Mouse (Mus musculus): ENCODE data around the gene Ppm1g.
"Not testable (repeated sequence)": the region's sequence is repeated elsewhere in the genome, so short reads cannot be mapped to it uniquely, and the experiment has no call there.

Gene Ppm1g

DNA sequence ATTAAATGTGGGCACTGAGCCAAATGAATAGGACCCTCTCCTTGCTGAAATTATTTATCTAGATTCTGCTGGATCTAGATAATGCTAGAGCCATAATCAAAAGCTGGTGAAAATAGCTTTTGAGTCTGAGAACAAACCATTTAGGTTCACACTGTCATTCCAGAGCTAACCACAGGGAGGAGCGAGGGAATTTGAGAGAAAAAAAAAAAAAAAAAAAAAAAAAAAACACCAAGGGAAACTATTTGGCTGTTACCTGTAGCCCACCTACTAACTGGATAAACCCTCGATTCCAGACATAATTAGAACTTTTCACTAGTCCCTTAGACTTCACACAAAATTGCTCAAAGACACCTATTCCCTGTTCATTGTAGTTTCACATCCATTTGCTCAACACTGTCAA is 1.4 kb downstream of the Ppm1g start:
- DNase-seq, result no peak

DNA sequence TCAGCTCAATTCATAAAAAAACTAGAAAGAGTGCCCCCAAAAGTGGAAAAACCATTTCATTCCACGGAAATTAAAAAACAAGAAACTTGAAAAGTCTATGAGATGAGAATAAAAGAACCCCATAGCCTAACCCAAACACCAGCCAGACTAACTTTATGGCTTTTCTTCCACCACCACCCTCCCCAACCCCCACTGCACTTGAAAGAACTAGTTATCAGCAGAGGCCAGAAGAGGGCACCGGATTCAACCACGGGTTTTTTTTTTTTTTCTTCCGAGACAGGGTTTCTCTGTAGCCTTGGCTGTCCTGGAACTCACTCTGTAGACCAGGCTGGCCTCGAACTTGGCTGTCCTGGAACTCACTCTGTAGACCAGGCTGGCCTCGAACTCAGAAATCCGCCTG is 2.2 kb downstream of the Ppm1g start:
- no peak for DNase-seq

DNA sequence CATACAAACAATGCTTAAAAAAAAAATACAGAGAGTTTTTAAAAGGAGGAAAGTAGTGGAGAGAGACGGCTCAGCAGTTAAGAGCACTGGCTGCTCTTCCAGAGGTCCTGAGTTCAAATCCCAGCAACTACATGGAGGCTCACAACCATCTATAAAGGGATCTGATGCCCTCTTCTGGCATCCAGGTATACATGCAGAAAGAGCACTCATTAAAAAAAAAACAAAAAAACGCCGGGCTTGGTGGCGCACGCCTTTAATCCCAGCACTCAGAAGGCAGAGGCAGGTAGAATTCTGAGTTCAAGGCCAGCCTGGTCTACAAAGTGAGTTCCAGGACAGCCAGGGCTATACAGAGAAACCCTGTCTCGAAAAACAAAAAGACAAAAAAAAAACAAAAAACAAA is 3.9 kb downstream of the Ppm1g start:
- not testable (repeated sequence) for DNase-seq

DNA sequence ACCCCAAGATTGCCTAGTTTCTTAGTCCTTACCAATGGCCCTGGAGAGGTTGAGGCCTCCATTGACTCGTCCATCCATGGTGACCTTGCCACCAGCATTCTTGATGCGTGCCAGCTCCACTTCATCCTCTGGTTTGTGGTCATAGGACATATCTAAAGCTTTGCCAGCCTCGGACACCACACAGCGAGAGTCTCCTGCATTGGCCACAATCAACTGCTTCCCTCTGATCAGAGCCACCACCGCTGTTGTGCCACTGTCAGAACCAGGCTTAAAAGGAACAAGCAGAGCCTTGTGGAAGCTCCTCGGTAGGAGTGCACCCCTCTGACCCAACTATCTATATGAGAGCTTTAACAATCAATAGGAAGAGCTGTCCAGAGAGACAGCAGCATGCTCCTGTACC is 16.1 kb downstream of the Ppm1g start:
- DNase-seq, result no peak

DNA sequence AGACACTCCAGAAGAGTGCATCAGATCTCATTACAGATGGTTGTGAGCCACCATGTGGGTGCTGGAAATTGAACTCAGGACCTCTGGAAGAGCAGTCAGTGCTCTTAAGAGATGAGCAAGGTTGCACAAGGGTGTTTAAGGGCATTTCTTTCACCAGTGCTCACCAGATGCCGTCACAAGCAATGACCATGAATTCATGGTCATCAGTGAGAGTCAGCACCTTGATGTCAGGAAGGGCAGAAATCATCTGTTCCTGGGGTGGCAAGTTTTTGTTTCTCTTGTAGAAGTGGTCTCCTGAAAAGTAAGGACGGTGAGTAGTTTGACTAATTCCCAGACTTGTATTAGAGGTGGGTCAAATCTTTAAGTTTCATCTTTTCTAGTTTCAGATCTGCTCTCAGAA is 16.6 kb downstream of the Ppm1g start:
- DNase-seq, result no peak

DNA sequence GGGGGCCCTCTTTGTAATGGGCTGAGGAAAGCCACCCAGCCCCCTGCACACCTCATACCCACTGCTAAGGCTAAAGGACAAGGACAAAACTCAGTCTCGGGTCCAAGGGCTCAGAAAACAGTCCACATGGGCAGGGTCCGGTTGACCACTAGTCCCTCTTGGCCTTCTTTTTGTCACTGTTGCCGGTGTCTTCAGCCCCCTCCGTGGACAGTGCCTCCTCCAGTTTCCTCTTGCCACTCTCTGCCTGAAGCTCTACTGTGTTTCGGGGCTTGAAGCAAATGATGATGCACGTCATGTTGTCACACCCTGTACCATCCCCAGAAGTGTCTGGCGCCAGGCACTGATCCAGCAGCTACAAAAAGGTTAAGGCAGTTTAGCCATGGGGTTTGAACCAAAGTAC is 17.6 kb downstream of the Ppm1g start:
- no peak for DNase-seq

DNA sequence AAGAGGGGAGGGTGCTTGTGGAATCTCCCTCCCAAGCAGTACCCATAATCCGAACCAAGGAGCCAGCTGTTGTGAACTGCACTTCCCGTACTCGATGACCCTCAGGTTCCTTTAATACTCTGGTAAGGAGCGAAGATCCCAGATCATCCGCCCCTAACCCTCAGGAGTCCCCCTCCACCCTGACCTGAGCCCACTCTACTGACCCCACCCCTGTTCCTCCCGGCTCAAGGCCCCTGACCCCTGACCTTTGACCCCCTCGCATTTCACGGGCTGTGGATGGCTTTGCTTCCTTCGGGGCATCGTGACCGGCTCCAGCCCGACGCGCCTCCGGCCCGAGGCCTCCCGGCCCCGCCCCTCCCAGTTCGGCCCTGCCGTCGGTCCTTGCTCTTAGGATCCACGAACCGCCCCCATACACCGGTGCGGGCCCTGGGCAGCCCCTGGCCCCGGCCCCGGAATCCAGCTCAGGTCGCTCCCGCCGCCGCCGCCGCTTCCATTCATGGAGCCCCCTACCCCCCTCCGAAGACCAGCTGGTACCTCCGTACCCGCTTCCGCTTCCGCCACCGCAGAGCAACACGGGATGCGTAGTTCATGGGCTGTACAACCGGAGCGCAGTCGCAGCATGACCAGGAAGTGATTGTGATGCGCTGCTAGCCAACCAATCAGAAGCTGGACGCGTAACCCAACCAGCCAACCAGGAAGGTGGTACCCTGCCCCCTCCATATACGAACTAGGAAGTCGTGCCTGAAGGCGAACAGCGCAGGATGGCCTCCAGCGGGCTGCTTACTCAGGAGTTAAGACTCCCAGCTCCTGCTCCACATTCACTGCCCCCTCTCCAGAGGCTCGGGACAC is 18.5 kb downstream of the Ppm1g start, which contains the start of gene Zfp513:
Gene Zfp513, minus strand, starts transcription at position 562 of the 849 bp plus-strand sequence.
- DNase-seq, result peak; percentile 95 to 97

DNA sequence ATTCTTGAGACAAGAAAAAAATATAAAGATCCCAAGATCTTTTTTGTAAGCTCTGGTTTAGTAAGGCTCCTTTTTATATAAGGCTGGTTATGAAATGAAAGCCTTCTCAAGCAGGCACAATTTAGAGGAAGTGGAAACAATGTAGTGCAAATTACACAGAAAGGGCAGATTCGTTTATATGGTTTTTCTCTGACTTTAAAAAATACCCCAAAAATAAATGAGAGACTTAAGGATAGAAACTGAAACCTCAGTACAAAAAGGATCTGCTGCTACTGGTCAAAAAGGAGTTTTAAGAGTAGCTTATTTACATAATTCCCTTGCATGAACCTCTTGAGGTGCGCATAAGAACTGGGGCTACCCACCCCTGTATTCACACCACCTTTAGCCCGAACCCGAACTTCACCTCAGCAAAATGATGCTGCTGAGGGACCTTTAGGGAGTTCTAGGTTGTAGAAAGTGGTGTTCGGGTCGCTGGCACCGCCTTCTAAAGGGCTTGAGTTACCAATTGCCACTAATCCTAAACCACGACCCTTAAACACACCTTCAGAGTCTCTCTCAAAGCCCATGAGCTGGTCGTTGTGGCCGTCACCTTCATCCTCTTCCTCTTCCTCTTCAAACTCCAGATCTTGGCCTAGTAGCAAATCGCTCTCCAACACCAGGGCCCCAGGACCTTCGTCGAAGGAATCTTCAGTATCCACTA is 19.3 kb downstream of the Ppm1g start:
- DNase-seq, result peak in 1 of 2 experiments; percentile 23

DNA sequence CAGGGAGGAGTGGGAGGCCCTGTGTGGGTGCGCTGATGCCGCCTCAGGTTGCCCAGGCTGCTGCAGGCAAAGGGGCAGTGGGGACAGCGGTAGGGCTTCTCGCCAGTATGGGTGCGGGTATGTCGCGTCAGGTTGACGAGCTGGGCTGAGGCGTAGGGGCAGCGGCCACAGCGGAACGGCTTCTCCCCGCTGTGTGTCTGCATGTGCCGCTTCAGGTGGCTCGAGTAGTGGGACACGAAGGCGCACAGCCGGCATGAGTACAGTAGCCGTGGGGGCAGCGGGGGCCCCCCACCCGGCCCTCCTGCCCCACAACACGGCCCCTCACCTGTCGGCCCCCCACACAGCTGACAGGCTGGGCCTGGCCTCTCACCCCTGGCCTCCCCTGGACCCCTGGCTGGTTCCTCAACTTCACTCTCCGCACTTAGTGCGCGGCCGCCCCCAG is 20.1 kb downstream of the Ppm1g start:
- peak in 1 of 2 experiments; percentile 39 for DNase-seq

DNA sequence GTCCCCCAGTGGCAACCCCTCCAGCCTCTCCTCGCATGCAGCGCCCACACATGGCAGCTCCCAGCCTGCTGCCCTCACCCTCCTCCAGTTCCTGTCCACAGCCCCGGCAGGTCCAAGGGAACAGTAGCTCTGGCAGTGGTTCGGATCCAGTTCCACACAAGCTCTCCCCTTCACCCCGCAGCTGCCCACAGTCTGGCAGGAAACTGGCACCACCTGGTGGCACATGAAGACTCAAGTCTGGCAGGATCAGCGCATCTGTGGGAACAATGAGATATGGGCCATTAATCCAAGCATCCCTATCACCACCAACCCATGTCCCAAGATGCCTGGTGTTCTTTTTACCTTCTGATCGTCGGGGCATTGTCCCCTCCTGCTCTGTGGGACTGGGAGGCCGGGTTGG is 20.6 kb downstream of the Ppm1g start:
- no peak for DNase-seq

DNA sequence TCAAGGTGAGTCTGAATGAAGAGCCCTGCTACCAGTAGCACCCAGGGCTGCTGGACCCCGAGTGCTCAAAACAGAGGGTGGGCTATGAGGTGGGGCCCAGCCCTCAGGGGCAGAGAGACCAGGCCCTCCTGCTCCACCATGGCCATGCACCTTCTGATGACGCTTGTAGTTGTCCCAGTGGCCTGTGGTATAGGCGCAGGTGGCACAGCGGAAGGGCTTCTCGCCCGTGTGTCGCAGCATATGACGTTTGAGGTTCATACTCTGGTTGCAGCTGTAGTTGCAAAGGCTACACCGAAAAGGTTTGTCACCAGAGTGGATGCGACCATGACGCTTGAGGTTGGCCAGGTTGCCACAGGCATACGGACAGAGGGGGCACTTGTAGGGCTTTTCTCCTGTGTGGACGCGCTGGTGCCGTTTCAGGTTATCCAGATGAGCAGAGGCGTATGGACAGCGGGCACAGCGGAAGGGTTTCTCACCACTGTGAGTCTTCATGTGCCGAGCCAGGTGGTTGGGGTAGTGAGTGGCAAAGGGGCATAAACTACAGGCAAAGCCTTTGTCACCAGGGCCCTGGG is 21.1 kb downstream of the Ppm1g start:
- peak in 1 of 2 experiments; percentile 19 for DNase-seq

DNA sequence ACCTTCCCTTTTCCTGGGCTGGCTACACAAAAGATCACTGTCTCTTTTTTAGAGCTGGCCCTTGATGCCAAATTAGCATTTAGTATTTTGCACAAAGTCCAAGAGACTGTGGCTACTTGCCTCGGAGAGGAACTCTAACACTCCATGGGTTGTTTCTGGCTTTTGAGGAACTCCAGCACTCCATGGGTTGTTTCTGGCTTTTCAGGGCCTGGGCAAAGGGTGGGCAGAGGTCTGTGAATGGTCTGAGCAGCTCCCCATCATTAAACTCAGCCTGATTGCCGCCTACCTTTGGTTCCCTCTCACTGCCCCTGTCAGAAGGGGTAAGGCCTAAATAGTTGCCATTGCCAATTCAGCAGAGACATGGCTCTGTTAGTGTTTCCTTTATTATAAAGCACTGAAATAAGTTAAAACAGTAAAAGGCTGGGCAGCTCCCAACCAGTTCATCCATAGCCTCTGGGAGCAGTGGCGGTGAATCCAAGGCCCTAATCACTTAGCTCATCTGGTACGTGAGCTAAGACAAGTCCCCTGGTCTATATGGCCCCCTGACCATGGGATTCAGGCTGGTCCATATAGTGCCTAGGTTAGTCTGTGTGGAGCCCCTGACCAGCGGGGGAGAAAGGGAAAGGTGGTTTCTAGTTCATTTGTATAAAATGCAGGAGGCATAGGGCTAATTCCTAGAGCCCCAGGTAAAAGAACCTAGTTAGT is 21.7 kb downstream of the Ppm1g start:
- DNase-seq, result no peak

DNA sequence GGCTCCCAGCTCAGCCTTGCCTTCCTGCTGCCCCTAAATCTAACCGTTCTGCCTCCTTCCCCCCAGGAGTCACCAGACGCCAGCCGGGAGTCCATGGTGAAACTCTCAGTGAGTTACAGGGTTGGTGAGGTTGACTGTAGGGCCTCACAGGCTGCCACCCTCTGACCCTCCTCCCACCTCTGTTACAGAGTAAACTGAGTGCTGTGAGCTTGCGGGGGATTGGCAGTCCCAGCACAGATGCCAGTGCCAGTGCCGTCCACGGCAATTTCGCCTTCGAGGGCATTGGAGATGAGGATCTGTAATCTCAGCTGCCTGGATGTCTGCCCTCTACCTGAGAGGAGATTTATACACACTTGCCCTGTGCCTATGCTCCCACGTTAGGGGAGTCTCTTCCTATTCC is 22.3 kb downstream of the Ppm1g start:
- no peak for DNase-seq

DNA sequence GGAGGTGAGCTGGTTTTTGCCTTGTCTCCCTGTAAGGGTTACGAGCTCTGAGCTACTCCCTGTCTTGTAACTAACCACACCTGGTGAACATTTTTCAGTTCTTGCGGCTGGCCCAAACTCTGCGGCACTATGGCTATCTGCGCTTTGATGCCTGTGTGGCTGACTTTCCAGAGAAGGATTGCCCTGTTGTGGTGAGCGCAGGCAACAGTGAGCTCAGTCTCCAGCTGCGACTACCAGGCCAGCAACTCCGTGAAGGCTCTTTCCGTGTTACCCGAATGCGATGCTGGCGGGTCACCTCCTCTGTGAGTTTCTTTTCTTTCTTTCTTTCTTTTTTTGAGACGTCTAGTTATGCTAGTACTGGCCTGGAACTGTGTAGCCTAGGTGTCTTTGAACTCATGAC is 23.4 kb downstream of the Ppm1g start:
- no peak for DNase-seq

DNA sequence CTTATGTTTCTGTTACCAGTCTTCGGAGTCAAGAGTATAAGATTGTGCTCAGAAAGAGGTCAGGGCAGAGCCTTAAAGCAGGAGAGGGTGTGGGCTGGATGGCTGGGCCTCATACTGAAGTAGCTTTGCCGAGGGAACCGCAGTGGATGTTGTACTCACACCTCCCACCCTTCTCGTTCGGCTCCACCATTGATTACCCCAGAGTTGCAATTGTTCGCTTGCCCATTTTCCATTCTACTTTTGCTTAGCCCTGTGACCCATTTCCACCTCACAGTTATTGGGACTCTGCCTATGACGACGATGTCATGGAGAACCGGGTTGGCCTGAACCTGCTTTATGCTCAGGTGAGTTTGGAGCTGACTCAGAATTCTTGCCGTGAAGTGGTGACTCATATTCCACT is 24.3 kb downstream of the Ppm1g start:
- DNase-seq, result no peak

DNA sequence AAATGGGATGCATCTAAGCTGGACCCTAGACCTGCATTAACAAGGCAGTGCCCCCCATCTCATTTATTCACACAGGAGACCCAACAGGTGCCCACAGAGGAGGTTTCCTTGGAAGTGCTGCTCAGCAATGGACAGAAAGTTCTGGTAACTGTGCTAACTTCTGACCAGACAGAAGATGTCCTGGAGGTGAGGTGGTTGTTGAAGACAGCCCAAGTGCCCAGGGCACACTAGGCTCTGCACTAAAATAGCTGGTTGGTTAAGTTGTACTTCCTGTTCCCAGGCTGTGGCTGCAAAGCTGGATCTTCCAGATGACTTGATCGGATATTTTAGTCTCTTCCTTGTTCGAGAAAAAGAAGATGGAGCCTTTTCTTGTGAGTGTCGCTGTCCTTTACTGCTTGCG is 24.8 kb downstream of the Ppm1g start:
- no peak for DNase-seq

DNA sequence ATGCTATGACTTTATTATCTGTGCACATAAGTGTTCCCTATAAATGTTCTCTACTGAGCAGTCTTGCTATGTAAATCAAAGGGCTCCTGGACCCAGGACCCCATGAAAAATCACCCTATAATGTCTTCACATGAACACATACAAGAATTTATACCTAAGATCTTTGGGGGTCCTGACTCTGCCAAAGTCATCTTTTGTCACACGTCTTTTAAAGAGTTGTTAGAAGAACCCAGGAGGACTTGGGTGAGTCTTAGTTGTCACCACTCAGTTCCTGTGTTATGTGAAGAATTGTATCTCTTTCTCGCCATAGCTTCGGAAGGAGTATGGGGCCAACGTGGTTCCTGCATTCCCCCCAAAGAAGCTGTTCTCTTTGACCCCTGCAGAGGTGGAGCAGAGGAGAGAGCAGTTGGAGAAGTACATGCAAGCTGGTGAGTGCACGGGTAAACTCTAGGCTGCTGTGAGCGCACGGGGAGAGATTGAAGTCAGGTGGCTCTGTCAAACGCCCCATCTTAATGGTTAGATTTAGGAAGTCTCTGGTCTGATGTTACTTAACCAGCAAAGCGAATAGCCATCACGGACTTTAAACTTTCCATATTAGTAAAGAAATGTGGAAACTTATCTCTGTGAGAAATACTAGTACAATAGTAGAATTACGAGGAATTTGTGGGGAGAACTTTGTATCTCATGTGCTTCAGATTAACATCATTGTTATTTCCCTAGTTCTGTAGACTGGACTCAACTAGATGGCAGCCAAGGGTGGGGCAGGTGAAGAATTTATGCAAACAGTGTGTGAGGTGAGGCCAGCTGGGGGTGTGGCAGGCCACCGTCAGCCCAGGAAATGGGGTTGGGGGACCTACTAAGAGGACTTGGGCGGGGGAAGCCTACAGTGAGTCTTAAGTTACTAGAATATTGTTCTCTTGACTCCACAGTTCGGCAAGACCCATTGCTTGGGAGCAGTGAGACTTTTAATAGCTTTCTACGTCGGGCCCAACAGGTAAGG is 25.7 kb downstream of the Ppm1g start:
- no peak for DNase-seq

DNA sequence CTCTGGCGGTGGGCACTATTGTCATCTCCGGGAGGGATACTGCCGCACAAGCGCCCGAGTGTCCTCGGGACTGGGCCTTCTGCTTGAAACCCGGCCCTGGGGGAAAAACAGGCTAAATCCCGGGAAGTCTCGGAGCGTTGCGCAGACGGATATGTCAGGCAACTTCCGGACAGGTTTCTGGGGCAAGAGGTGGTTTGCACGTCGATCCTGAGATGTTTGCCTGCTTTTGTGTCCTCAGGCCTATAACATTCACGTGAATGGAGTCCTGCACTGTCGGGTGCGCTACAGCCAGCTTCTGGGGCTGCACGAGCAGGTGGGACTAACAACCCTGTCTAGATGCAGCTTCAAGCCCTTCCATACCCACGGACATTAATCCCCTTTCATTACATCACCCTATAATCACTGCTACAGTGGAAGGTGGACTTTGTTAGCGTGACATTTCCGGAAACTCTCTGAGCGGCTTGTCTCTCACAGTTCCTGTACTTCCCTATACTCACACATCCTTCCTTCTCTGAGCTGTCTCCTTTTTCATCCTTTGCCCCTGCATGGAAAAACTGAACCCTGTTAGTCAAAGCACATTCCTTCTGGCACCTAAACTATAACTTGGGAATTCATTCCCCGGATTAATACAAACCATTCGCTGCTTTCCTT is 26.7 kb downstream of the Ppm1g start:
- DNase-seq, result no peak

DNA sequence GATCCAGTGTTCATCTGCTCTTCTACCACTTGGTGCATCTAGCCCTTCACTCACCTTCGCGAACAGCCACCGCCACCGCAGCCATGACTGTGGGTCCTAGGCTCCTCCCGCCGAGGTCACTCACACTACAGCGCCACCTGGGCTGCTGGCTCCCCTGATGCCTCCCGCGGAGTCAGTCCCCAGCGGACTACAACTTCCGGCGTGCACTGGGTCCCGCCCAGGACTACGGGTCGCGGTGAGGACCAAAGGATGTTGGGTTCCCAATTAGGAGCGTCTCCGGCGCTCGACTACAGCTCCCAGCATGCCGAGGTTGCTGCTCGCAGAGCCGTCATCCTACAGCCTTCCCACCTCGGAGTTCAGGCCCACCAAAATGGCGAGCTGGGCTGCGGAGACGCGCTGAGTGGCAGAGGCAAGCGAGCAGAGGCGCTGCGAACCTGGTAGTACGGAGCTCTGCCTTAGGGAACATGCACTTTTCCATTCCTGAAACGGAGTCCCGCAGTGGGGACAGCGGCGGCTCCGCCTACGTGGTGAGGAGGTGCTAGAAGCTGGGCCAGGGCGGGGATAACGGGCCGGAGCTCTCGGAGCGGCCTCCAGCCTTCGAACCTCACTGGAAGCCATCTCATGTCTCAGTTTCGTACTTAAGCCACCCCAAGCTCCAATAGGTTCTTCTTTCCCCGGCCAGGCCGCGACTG is 27.4 kb downstream of the Ppm1g start, which contains the start of the genes Snx17 and Eif2b4:
Gene Snx17, plus strand, starts transcription at position 289 of the 692 bp plus-strand sequence.
Gene Eif2b4, minus strand, starts transcription at position 492 of the 692 bp plus-strand sequence.
- peak; percentile 100 for DNase-seq
